Mouse (Mus musculus) ovary, postnatal 14 days (tissue): ENCODE measurements at regions not wholly inside any gene's neighbourhood (a gene's known extent, or its start where the extent isn't known, plus 50 kb on each side); places are given as distances from the start of the nearest gene placed in this dataset.
A peak's percentile ranks its signal among the peaks of the same experiment; 100 is the strongest.

Source experiments
- DNase-seq: peaks from one replicate; pipeline ENCODE4 v3.0.0; 2022; ENCODE audit warnings: low spot score

DNA sequence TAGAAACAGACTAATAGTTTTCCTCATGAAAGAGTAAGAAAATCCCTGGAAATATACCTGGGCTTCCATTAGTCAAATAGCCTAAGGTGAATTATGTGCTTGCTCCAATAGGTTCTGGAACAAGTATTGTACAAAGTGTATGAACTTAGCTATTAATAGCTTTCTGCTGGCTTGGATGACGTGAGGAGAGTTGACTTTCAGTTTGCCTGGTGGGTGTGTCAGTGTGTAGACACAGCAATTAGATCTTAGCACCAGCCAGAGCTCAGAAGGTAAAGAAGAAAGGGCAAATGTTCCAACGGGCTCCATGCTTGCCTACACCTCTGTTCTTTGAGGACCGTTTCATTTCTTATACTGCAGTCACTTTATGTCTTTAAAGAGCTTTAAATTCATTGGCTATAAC is 654.8 kb upstream of the Mef2c start:
- no peak for DNase-seq

DNA sequence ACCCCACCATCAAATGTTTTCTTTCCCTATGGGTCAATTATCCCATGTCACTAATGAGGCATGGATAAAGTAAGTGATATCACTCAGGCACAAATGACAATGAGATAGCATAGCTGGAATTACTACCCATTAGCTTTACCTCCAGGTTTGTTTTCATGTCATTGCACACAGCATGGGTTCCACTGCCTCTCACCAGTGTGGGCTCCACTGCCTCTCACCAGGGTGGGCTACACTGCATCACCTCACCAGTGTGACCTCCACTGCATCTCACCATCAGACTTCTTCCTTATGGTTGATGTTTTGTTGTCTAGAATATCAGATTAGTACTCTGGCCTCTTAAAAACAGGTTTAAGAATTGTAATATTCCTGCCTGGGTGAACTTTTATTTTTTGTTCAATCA is 634.0 kb upstream of the Mef2c start:
- no peak for DNase-seq

DNA sequence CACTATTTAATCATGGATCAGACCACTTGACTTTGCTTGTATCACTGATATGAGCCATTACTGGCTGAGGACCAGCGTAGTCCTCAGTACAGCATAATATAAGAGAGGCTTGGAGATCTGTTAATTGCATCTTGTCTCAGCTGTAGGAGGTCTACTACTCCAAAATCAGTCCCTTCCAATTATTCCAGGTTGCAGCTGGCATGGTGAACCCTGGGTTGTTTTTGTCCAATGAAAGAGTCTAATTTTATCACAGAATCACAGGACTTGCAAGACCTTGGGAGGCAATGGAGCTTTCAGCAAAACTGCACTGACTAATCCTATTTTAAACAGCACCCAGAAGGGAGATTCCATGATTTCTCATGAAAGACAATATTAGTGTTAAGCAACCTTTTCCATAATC is 629.7 kb upstream of the Mef2c start:
- no peak for DNase-seq

DNA sequence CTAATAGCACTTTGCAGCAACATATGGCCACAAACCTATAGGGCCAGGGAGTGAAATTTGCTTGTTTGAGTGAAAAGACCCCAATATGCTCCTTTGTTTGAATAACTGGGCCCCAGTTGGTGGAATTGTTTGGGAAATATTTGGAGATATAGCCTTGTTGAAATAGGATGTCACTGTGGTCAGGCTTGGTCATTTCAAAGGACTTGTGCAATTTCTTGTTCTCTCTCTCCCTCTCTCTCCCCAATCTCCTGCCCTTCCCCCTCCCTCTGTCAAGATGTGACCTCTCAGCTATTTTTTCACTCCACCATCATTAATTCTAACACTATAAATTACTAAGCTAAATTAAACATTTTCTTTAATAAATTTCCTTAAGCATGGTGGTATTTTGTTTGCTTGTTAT is 620.5 kb upstream of the Mef2c start:
- no peak for DNase-seq

DNA sequence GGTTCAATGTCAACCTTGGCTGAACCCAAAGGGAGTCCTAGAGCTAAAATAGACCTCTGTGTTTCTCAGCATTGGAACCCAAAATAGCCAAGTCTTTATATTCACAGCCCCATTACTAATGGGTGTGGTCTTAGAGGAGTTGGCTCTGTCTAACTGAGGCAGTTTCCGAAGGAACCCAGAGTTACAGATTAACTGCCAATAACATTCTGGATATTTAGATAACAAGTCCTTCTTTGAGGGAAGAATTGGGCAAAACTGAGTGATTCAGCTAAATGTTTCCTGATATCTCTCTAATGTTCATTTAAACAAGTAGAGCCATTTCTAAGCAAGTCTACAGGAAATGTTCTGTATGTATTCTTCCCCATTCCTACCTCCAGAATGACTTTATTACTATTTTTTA is 615.1 kb upstream of the Mef2c start:
- DNase-seq = no peak

DNA sequence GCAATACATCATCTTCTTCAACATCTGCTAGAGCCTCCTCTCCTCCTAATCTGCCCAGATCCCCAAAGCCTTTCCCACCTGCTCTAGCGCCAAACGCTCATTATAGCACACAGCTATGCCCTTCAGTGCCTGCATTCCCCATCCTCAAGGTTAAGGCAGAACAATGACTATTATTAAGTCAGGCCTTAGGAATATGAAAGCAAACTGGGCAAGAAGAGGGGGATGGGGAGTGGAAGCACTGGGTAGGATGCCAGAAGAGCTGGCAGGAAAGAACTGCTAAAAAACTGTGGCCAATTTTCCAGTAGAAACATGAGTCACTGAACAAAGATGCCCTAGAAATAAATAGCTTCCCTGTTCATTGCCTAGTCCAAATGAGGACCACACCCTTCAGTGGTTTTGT is 611.1 kb upstream of the Mef2c start:
- peak; percentile 10 for DNase-seq

DNA sequence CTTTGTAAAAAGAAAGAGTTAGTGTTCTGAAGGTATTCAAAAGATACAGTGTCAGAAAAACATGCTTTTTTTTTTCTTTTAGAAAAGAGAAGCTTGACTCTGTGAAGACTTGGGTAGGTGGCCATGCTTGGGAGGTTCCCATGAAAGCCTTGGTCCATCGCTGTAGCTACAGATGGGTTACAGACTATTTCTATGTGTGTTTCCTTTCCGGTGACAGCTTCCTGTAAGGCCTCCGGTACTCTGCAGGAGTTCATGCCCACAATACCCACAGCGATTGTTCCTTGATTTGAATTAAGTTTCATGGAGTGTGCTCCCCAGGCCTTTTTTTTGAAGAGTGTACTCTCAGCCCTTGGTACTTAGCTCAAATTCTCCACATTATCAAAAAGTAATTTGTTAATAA is 604.1 kb upstream of the Mef2c start:
- DNase-seq = no peak

DNA sequence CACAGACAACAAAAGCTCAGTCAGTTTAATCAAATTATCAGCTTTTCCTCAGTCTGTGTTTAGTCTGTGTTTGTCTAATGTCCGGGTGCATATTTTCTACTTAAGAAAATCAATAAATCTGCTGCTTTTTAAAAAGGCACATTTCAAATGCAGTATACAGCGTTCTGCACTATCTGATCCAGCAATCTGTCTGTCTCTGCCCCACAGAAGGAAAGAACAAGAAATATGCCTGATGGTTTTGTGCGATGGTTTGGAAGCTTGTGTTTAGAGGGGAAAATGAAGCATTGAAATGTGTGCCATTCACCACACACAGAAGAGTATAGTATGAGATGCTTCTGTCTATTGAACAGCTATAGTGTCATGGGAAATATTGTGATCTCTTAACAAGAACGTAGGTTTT is 601.7 kb upstream of the Mef2c start:
- no peak for DNase-seq

DNA sequence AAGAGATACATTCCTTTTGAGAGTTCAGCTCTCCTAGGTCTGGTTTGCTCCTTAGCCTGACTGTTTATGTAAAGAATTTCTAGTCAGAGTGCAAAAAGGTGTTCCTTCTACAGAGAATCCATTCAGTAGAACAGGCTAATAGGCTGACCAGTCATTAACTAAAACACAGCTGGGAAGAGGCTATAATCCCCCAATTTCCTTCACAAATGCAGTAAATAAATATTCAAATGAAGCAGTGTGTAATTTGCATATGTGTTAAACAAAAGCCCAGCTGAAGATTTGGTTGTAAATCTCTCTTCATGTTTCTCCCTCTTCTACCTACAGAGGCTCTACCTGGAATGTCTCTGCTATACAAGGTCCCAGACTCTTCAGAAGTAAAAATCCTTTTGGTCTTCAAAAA is 600.2 kb upstream of the Mef2c start:
- no peak for DNase-seq

DNA sequence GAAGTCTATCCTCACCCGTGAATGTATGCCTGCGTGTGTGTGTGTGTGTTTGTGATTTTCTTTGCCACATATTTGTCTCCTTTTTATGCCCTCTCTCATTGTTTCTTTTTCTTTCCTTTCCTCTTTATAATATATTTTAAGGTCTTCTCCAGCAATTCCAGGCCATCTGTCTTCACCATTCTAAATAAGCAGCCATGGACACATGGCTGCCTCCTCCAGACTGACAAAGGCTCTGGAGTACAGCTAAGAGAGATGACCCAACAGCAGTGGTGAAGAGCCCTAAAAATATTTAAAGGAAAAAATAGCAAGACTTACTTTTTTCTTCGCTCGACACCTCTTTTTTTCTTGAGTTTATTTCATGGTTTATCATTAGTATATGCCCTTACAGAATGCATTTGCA is 596.1 kb upstream of the Mef2c start:
- DNase-seq = no peak

DNA sequence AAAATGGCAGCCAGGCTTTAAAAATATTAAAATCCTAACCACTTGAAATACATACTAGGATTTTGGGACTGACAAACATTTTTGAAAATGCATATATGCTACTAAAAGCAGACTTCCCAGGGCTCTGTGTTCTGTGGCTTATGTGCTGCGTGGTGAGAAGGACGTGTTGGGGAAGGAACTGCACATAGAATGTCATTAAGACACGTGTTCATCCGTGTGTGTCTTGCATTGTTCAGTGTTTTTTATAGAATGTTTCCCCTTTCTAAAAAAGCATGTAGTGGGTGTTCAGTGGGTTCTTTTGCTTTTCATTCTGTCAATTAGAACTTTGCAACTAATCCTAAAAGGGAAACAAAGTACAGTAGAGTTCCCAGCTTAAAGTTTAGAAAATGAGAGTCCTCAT is 594.7 kb upstream of the Mef2c start:
- no peak for DNase-seq

DNA sequence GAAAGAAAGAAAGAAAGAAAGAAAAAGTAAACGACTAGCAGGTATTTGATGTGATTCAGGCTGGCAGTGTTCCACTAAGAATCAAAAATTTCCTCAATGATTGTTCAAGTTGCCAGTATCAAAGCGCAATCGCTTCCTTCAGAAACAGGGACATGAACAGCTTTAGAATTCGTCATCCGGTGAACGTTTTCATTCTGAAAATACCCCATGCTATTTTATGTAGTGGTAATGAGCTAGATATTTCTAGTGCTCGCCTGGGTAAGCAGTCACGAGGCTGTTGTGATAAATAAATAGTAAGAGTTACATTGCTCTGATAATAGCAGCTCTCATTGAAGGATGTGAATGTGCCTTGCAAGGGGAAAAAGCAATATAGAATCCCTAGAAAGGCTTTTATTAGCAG is 591.0 kb upstream of the Mef2c start:
- DNase-seq = no peak

DNA sequence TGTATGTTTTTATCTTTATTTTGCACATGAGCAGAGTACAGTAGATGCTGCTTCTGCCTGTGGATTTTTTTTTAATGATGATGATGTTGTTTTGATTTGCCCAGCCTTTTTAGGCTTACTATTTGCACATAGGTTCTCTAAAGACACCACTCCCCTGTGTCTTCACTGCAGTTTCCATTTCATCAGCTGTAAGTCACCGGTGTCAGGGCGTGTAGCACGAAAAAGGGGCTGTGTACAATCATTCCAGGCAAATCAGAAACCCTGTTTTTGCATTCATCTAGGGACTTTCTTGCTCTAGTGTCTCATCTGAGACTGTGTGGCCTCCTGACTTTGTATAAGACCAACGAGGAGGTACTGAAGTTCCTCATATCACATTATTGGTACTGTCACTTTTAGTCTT is 588.6 kb upstream of the Mef2c start:
- no peak for DNase-seq

DNA sequence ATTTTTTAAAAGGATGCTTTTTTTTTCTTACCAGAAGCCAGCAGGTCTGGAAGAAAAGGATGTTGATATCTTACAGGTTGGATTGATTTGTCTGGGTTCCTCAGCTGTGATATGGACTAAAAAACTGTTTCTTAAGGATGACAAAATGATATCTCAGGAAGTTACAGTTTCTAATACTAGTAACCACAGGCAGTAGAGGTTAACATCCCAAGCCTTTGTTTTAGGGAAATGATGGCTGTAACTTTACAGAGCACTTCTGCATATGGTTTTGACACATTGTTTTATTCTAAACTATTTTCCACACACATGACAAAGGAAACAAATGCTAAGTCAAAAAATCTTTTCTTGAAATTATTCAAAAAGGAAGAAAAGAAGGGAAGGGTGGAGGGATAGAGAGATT is 573.8 kb upstream of the Mef2c start:
- no peak for DNase-seq

DNA sequence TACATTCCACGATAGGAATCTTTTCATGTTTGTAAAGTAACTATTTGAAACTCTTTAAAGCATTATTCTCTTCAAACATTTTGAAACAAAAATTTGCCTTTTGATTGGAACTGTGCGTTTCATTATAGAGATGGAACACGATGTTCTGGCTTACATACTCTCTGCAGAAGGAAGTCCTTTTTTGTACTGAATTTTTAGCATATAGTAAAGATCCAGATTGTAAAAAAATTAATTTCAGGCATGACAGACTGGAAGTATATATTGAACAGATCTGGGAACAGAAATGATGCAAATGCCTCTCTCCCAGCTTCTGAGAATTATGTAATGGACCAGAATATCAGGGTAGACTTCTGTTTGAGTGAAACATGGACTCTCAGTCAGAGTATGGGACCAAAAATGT is 566.0 kb upstream of the Mef2c start:
- no peak for DNase-seq

DNA sequence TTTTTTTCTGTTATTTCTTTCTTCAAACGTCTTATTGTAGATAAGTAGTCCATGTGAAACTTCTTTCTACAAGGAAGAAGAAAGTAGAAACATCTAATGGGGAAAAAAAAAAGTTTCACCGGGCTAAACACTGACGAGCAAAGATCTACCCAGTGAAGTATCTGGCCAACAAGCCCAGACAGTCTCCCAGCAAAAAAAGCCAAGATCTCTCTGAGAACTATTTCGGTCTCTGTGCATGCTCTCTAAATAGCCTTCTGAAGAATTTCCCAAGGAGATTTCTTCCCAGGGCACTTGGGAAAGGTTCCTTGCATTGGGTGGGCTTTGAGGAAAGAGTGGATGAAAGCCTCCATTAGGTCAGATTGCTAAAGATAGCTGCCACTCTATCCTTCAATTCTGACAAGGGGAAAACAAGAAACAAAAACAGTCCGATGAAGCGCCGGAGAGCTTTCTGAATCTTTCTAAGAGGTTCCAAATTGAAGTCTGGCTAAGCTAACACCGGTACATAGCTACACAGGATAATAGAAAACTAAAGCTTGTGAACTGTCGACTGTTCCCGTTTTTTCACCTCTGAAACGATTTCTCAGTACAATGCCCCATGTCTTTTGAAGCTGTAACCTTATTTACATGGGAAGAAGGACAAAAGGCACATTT is 561.0 kb upstream of the Mef2c start:
- no peak for DNase-seq

DNA sequence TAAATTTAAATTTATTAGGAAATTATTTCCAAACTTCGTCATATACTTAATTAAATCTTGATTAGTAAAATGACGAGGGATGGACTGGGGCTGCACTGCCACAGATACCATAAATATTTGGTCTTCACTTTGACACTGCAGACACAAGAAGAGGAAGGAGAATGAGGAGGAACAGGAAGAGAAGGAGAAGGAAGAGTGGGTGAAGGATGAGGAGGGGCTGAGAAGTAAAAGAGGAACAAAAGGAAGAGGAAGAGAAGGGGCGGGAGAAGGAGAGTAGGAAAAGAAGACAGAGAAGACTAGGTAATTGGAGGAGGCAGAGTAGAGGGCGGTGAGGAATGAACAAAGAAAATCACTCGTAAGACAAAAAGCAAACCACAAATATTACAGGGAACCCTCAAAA is 556.9 kb upstream of the Mef2c start:
- DNase-seq = no peak

DNA sequence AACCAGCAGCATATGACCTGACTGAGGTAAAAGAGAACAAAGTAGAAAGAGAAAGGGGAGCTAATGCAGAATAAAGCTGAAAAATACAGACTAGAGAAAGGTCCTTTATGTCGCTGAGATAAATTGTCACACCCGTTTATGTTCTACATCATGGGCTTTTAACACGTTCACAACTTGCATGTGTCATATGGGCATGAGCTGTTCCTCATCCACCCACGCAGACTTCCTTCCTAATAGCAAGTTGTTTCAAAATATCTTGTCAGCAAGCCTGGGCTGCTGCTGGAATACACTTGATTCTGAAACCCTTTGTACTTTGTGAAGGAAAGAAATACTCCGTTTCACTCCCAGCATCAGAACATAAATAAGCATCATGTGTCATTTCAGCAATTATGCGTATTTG is 554.3 kb upstream of the Mef2c start:
- no peak for DNase-seq

DNA sequence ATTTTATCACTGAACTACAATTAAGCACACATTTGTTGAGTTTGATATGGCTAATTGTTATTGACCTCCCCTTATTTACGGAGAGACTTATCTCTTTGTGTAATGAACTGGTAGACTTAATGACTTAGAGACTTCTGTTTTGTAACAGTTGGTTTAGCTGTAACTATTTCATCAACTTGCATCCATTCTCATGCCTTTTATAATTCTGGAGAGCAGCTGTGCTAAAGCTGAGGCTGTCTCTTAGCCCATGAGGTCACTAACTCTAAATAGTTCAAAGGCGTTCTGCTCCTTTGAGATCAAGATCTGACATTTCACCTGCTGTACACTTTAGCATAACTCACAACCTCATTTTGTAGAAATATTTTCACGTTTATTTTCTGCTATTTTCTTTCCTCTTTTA is 541.5 kb upstream of the Mef2c start:
- no peak for DNase-seq

DNA sequence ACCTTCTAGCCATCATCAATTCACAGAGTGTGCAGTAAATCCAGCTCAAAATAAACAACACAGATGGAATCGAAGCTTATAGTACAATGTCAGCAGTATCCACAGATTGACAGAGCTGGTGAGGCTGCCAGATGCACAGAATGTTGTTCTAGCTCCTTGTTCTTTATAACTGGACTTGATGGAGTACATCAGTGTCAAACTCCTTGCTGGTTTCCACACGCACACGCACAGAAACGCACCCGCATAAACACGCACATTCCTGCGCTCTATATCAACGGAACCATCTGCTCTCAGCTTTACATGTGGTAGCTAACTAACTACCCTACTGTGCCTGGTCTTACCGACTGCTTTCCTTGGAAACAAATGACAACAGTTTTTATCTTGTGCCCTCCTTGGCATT is 532.1 kb upstream of the Mef2c start:
- DNase-seq = no peak

DNA sequence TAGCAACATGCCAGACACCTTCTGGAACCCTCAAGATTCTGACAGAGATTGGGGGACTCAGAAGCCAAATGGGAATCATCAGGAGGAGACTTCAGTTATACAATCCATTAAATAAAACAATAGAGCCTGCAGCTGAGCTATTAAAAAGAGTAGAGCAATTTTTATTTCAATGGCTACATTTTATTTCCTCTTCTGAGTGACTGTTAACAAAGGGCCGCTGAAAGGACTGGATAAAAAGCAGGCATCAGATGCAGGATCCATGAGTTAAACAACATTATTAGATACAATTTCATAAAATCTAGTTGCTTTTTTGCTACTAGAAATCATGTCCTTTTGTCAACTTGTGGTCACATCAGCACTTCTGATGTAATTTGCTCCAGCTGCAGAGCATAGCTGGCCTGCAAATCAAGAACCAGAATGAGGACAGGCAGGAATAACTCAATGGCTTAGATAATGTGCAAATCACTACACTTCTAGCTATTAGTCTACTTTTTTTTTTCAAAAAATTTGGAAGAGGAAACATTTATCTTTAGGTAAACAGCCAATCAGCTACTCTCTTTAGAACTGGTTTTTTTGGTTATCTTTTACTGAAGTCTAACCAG is 529.5 kb upstream of the Mef2c start:
- DNase-seq = no peak

DNA sequence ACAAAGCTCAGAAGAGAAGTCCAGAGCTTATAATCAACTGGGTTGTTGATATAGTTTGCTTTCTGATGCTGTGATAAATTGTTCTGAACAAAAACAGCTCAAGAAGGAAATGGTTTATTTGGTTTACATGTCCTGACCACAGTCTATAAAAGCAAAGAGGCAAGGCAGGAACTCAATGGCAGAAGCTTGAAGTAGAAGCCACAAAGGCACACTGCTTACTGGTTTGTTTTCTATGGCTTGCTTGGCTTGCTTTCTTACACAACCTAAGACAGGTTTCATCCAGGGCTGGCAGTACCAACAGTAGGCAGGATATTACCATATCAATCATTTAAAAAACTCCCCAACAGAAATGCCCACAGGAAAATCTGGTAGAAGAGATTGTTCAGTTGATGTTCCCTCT is 502.7 kb upstream of the Mef2c start:
- no peak for DNase-seq

DNA sequence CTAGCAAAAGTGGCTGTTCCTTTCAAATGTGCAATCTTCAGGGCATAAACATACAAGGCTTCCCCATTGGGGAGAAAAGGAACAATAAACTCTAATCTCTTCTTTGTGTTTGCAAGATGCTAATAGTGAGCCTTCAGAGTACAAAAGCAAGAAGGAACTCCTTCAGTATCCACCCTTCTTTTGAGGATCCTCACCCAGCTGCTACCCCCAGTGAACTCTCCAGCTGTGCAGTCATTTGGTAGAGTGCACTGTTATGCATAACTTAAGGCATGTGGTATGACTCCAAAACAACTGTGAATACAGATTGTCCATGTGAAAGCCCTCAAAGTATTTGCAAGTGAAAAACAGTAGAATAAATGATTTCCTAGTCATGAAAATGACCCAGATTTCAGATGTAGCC is 487.1 kb upstream of the Mef2c start:
- no peak for DNase-seq

DNA sequence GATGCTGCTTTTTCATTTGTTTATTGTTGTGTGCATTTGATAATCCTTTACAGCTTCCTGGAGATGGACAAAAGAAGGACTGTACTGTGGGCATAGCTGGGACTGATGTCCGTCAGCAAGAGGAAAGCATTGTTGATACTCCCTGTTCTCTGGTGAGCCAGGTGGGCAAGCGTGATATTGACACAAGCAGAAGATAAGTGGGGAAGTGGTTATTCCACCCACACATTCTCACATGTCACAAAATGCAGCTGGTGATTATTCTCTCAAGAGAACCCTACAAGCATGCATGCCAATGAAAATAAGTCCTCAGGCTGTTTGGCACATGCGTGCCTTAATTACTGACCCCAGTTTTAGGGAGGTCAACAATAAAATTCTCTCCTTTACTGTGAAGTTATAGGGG is 483.0 kb upstream of the Mef2c start:
- DNase-seq = no peak

DNA sequence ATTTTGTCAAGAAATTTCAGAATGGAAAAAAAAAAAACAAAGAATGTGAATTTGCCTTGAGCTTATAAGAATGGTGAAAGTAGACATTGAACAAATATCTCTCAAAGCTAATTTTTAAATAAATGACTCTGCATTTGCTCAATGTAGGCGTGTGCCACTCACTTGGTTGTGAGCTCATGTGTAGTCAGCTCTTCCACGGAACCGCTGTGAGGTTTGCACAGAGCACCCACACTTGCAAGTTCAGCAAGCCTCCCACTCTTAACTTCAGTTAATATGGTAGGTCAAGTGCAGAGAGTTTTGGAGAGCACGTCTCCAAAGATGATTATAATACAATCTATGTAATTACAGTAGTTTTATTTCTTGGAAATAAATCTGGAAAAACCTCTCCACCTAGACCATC is 479.9 kb upstream of the Mef2c start:
- DNase-seq = no peak
